Mouse (Mus musculus): ENCODE data around the gene Slc33a1. TPM values are rescaled to one million over a fixed set of nuclear protein-coding genes. Genes with fewer than 3 reads are reported as not detected.

Slc33a1 gene
- polyA plus RNA-seq, 1 experiment from 2014 or later = 15.1 TPM

- Histone ChIP-seq H3K4me1 (peaks cover 15% of the 10 kb centered on the region), H3K27ac (no peak overlapping the region), H3K36me3 (no peaks in the 10 kb centered on the region), H3K9ac (no peak overlapping the region), H3K9me3 (no peaks in the 10 kb centered on the region), H3K27me3 (replicated peaks) (no peaks in the 10 kb centered on the region), H3K4me2 (replicated peaks) (no peak overlapping the region), H3K4me3 (no peak overlapping the region)
- ATAC-seq (ENCODE audit: low FRiP score, low read depth) = no peak
- 56% methylated on average over 3 of the region's 3 CpGs for WGBS
These were observed 72.4 kb downstream of the Slc33a1 start for GRCm38 (mm10) chr3:63892154-63892553.

Other genes starting within 250 kb of the Slc33a1 start
- gene Plch1, start 65.3 kb downstream of the Slc33a1 start, polyA plus RNA-seq (2016; fragmentation: Nextera tagmentation; extraction: Ambion mirVana) = 23.6 and 24.2 TPM in 2 replicates
- 3.9 TPM in 2 replicates for gene E130311K13Rik, start 35.3 kb downstream of the Slc33a1 start, polyA plus RNA-seq (2016; fragmentation: Nextera tagmentation; extraction: Ambion mirVana)
- gene Gmps, start 11.3 kb upstream of the Slc33a1 start, polyA plus RNA-seq (2016; fragmentation: Nextera tagmentation; extraction: Ambion mirVana) = 50.1 and 51.2 TPM in 2 replicates
- 0.06 and 0.10 TPM in 2 replicates for gene Vmn2r1, start 116.8 kb upstream of the Slc33a1 start, polyA plus RNA-seq (2016; fragmentation: Nextera tagmentation; extraction: Ambion mirVana)
- not detected in 2 replicates for gene Vmn2r2, start 177.2 kb upstream of the Slc33a1 start, polyA plus RNA-seq (2016; fragmentation: Nextera tagmentation; extraction: Ambion mirVana)

All from neural tube, embryonic 12.5 days (tissue).